Mouse (Mus musculus) adrenal gland, postnatal 25 days (tissue): ENCODE data around the gene Tmem161a. TPM values are rescaled to one million over a fixed set of nuclear protein-coding genes. Genes with fewer than 3 reads are reported as not detected.
A peak's percentile ranks its signal among the peaks of the same experiment; 100 is the strongest.

Experiments
- DNase-seq: peaks from one replicate; pipeline ENCODE4 v3.0.0; 2021; ENCODE audit warnings: mixed read lengths
- long read RNA-seq: library from polyadenylated mRNA; stranded (forward); transcript quantifications from one replicate; pipeline ENCODE4 v2.0.0, GENCODE M21; 2021
- total RNA-seq: library from RNA; stranded (reverse); gene quantifications from 2 replicates; pipeline ENCODE4 v1.2.3, GENCODE M21; 2021

The Tmem161a gene
- 55.6 and 76.6 TPM in 2 replicates for total RNA-seq
- long read RNA-seq, transcript Tmem161a-201 (12 exons, 3,018 nt) = major isoform, 12 of 61 reads
- long read RNA-seq, partial matches to known transcripts = 31 of 61 reads
- long read RNA-seq, other reads (novel, unspliced or antisense) = 14 of 61 reads

GRCm38 (mm10) chr8:70172043-70172681 is at the start of gene Tmem161a:
Tmem161a (plus strand) TSS chr8:70172356.
- DNase-seq = peak; percentile 88

DNA sequence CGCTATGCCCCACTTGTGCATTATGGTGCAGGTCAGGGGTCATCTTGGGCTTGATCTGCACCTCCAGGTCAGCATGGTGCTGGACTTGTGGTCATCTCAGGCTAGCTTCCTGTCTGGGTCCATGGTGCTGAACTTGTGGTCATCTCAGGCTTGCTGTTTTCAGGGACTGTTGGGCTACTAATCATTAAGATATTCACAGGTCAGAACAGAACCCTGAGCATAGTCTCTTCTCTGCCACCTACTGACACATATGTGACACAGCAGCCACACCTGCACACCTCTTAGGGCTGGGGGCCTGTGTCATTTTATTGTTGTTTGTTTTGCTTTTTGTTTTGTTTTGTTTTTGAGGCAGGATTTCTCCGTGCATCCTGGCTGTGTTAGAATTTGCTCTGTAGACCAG is 49.3 kb upstream of the Tmem161a start:
- DNase-seq = no peak

- DNase-seq = no peak
Measured at GRCm38 (mm10) chr8:70124992-70125391, 47.2 kb upstream of the Tmem161a start.

DNA sequence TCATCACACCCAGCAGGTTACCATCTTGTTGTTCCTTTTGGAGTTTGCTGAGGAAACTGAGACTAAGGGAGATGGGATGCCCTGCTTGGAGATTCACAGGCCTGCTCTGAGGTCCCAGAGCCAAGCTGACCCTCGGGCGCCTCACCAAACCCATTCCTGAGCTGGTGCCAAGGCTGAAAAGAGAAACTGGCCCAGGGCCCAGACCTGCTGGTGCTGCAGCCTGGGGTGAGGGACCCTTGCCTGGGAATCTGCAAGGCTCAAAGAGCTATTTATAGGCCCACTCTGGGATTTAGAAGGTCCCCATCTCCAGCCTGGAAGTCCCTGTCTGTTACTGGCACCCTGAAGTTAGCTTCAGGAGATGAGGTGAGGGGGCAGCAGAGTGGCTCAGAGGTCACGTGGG is 43.7 kb upstream of the Tmem161a start:
- DNase-seq = peak; percentile 66

DNA sequence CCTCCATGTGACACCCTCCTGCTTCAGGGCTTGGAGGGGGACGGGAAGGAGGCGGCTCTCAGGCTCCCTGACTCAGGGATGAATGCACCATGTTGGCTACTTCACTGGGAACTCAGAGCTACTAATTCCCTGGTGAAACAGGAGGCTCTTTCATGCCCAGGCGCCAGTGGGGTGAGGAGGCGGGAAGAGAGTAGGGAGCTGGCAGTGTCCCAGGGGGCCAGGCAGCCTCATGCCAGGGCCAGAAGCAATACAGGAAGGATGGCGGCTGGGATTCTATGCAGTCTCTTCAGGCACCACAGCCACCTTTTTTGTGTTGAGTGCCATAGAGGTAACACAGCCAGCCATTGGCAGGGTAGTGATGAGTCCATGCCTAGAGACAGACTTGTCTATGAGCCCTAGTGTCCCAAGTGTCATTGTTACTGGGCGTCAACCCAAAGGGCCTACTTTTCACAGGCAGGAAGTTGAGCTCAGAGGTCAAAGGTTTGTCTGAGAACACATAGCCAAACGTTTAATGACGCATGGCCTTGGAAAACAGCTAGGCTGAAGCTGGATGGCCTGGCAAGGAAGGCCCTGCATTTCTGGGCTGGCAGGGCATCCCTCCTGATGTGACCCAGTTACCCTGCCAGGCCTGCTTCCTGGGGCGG is 42.7 kb upstream of the Tmem161a start:
- DNase-seq = peak; percentile 50

DNA sequence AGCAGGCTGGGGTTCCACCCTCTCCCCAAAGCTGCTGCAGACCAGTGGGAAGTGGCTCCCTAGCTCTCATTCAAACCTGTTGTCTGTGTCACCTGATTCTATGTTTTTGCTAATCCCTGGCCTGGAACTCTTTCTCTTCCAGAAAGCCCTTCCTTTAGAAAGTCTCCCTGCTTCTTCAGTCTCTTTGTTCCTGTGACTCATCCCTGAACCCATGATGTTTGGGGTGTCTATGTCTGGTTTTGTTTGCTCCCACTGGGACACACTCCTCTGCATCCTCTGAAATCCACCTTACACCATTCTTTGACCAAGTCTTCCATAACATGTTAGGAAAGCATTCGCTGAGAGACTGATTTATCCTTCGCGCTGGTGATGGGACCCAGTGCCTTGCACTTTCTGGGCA is 42.1 kb upstream of the Tmem161a start:
- no peak for DNase-seq

DNA sequence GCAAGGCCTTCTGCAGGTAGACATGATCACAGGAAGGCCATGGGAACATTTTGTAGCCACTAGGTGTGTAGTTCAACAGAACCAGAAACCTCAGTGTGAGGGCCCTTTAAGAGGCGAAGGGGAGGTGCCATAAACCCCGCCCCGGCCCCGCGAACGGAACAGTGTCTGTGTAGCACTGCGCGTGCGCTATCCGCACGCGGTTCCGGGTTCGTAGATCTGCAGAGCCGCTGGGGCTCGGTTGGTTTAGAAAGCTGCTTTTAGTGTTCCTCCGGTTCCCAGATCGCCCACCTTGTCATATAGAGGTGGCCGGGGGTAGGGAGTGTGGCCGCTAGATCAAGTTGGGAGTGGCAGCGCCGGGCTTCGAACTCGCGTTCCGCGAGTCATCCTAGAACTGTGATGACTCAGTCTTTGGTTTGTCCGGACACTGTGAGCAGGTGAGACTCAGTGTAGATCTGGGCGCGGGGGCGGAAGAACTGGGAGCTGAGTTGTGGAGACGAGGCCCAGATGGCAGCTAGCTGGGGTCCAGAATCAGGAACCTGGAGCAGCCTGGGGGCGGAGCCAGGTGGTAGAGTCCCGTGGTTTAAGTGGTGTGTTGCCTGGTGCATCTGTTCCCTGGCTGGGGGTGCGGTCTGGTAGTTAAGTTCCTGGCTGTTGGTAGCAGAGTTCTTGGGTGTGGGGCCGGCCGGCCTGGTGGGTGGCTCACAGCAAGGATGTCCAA is 40.8 kb upstream of the Tmem161a start, which contains the start of gene Nr2c2ap:
Nr2c2ap (plus strand) TSS at position 168 of the 718 bp plus-strand sequence.
- DNase-seq = peak; percentile 87

GRCm38 (mm10) chr8:70134086-70134485 is 38.1 kb upstream of the Tmem161a start:
- no peak for DNase-seq

DNA sequence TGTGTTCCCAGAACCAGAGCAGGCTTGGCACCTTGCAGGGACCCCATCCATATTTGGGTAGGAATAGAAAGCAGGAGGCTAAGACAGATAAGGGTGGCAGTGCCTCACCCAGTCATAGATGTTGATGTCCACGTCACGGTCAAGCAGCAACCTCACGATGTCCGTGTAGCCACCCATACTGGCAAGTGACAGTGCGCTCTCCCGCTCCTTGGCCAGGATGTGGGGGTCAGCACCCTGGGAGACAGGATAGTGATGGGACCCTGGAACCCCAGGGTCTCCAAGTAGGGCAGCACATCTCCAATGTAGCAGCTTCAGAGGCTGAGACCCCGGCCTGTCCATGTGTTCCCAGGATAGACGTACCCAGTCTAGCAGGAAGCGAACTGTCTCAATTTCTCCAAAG is 37.2 kb upstream of the Tmem161a start:
- no peak for DNase-seq

DNA sequence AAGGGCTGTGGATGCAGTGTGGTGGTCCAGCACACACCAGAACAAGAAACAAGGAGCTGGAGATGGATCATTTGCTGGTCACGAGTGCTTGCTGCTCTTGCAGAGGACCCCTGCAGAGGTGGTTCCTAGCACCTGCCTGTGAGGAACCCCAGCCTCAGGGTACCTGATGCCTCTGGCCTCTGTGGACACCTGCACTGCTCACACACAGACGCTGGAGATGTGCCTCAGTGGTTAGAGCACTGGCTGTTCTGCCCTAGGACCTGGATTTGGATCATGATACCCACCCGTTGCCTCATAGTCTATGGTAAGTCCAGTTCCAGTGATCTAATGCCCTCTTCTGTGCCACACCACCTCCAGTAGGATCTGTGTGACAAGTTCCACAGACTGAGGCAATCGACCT is 35.6 kb upstream of the Tmem161a start:
- DNase-seq = no peak

DNA sequence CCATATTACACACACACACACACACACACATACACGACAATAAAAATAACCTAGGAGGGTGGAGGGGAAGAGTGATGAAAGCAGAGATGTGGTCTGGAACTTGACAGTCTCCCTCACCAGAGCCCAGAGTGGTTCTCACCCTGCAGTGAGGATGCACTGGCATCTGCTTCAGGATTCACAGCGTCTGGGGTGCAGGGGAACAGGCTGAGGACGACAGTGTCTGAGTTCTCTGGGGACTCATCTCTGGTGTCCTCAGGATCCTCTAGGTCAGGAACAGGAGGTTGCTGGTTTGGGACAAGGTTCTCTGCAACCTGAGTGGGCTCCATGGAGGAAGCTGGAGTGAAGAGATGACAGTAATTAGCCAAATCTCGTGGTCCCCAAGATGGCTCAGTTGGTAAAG is 34.3 kb upstream of the Tmem161a start:
- no peak for DNase-seq

- peak; percentile 99 for DNase-seq
Measured at GRCm38 (mm10) chr8:70139026-70139857, 32.9 kb upstream of the Tmem161a start, which contains the start of the genes Rfxank, Borcs8 and Mef2b. Rfxank (minus strand) TSS chr8:70139154. Borcs8 (plus strand) TSS chr8:70139499. Mef2b (plus strand) TSS chr8:70139711.

GRCm38 (mm10) chr8:70139981-70140380 is 32.2 kb upstream of the Tmem161a start:
- DNase-seq = no peak

DNA sequence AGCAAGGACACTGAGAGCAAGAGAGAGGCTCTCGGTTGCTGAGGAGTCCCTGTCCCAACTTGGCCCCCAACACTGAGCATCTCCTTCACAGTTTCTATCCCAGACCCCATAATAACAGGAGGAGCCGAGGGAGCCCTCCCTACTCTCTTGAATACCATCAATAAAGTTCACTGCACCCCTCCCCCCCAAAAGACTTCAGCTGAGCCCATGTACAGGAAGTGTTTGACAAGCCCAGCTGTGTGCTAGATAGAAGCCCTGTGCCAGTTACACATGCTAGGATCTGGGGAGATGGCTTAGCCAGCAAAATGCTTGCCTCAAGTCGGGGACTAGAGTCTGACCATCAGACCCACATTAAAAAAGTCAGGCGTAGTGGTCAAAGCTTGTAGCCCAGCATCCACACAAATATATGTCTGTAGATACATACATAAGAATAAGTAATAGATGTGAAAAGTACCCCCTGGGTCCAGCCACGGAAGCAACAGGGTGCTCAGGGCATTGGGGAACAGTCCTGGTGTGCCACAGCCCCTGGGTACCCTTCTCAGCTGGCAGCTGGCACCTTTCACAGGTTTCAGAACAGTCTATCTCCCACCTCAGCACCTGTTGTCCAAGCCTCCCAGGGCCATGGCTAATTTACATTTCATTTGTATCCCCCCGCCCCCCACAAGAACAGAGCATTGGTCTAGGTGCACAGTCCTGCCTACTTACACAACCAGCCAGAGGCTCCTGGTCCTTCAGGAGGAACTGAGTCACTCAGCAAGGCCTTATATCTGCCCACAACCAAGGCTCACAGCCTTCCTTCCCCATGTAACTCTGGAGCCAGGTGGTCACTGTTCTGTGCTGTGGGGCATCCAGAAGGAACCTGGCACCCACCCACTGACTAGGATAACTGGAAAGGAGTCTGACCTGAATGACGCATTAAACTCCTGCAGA is 24.2 kb upstream of the Tmem161a start:
- DNase-seq = no peak

- no peak for DNase-seq
Measured at GRCm38 (mm10) chr8:70150158-70150557, 22.0 kb upstream of the Tmem161a start.

DNA sequence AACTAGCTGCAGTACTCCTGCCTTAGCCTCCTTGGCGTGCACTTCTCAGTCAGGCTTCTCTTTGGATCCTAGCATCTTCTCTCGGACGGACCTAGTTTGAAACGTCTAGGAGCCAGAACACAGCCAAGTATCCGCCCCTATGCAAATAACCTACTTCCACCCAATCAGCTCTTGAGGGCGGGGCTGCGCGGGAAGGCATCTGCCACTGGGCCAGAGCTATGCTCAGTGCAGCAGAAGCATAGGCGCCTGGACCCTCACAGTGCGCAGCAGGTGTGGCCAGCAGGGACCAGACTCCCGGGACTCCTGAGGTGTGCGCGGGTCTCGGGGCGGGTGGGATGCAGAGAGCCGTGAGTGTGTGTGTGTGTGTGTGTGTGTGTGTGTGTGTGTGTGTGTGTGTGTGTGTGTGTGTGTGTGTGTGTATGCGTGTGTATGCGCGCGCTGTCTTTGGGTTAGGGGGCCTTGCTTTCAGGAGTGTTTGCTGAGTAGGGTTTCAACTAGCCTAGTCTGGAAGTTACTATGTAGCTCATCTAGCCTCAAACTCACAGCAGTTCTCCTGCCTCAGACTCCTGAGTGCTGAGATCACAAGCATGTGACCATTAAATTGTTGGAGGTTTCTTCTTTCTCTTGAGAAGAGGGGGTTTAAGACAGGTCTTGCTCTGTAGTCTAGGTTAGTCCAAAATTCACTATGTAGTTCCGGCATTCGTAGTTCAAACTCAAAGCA is 19.5 kb upstream of the Tmem161a start:
- DNase-seq = peak; percentile 68

- DNase-seq = no peak
Measured at GRCm38 (mm10) chr8:70157240-70157800, 14.8 kb upstream of the Tmem161a start.

DNA sequence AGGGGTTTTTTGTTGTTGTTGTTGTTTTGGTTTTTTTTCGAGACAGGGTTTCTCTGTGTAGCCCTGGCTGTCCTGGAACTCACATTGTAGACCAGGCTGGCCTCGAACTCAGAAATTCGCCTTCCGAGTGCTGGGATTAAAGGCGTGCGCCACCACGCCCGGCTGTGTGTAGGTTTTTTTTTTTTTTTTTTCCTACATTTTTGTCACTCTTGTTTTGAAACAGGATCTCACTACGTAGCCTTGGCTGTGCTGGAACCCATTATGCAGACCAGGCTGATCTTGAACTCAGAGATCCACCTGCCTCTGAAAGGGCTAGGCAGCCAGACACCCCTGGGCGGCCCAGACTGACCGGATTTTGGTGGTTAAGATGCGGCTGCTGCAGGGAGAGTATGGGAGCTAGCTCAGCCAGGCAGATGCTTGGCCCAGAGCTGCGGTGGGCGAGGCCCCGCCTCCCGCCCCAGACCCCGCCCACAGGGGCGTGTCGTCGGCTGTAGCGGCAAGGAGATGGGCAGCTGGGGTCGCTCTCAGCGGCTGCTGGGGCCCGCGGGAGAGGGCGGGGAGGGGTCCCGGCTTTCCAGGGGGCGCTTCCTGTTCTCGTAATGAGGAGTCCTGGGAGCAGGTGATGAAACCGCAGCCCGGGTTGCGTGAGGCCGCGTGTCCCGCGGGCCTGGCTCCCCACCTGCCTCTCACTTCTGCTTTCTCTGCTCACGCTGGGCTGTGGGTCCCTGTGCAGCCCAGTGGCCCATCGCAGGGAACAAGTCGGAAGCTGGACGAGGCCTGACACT is 13.9 kb upstream of the Tmem161a start:
- peak; percentile 72 for DNase-seq

GRCm38 (mm10) chr8:70159211-70159610 is 12.9 kb upstream of the Tmem161a start:
- no peak for DNase-seq
